Mouse (Mus musculus) embryonic stem cell, embryonic (primary cell): ENCODE measurements around the gene Chchd3.

ENCODE experiments used
- CTCF ChIA-PET, 4 experiments: fragments of 300-600 bp in 2 of 4; fragments of 350-600 bp in 2 of 4; sonication (Branson Sonifier 250); formaldehyde crosslinking; loops; one replicate each; lab custom pipeline; 2022; ENCODE audit warnings: inconsistent platforms in 2 of 4; lab: Charles Lee
- POLR2A ChIA-PET, 4 experiments: fragments of 300-600 bp in 2 of 4; fragments of 350-600 bp in 2 of 4; sonication (Branson Sonifier 250); formaldehyde crosslinking; loops; one replicate each; lab custom pipeline; 2022; ENCODE audit warnings: antibody characterized with exemption in 4 of 4, inconsistent platforms in 1 of 4; lab: Charles Lee

Chchd3 gene

GRCm38 (mm10) chr6:32888894-32889529, 171.0 kb downstream of the Chchd3 start:
- CTCF ChIA-PET: no interaction called here

GRCm38 (mm10) chr6:32878586-32878985, 181.5 kb downstream of the Chchd3 start:
- CTCF ChIA-PET: no interaction called here
- POLR2A ChIA-PET: interaction anchor here in 1 of 4 experiments (1.0 kb wide), 1 partner anchor 9 kb away, joined by 4 read pairs; no protein-coding TSS in a partner anchor

More at GRCm38 (mm10) chr6:32888894-32889529, 171.0 kb downstream of the Chchd3 start:
- POLR2A ChIA-PET: interaction anchor here in 1 of 4 experiments (1.1 kb wide), 1 partner anchor 13 kb away, joined by 3 read pairs; no protein-coding TSS in a partner anchor

GRCm38 (mm10) chr6:32874176-32874575, 185.9 kb downstream of the Chchd3 start:
- ChIA-PET CTCF (no interaction called here), POLR2A (no interaction called here)

GRCm38 (mm10) chr6:32872805-32873204, 187.3 kb downstream of the Chchd3 start:
- ChIA-PET POLR2A (interaction anchor here in 1 of 4 experiments (1.1 kb wide), 1 partner anchor 113 kb away, joined by 3 read pairs; no protein-coding TSS in a partner anchor), CTCF (no interaction called here)

- CTCF ChIA-PET: no interaction called here
- POLR2A ChIA-PET: no interaction called here
Measured at GRCm38 (mm10) chr6:32850960-32851359, 209.1 kb downstream of the Chchd3 start.

- ChIA-PET POLR2A (interaction anchor here in 2 of 4 experiments (0.6 to 2.0 kb wide), 3 partner anchors 12 to 1483 kb away, joined by 3 to 7 read pairs (median 3); no protein-coding TSS in a partner anchor), CTCF (no interaction called here)
Measured at GRCm38 (mm10) chr6:32848974-32849373, 211.1 kb downstream of the Chchd3 start.

GRCm38 (mm10) chr6:32845463-32845862, 214.6 kb downstream of the Chchd3 start:
- ChIA-PET POLR2A (interaction anchor here in 1 of 4 experiments (0.6 to 1.6 kb wide), 3 partner anchors 9 to 239 kb away, joined by 3 to 6 read pairs (median 3); no protein-coding TSS in a partner anchor), CTCF (no interaction called here)

GRCm38 (mm10) chr6:32837939-32838301, 222.1 kb downstream of the Chchd3 start:
- ChIA-PET CTCF (no interaction called here), POLR2A (interaction anchor here (0.6 to 1.6 kb wide), 7 partner anchors 9 to 1311 kb away, joined by 3 to 4 read pairs (median 3); no protein-coding TSS in a partner anchor)

- POLR2A ChIA-PET: interaction anchor here (0.6 to 1.6 kb wide), 13 partner anchors 8 to 1312 kb away, joined by 3 to 7 read pairs (median 3); no protein-coding TSS in a partner anchor
- CTCF ChIA-PET: no interaction called here
Measured at GRCm38 (mm10) chr6:32837165-32837938, 222.7 kb downstream of the Chchd3 start.

- CTCF ChIA-PET: interaction anchor here in 2 of 4 experiments (0.6 kb wide), 3 partner anchors 314 to 1268 kb away, joined by 3 to 9 read pairs (median 4); no protein-coding TSS in a partner anchor
- POLR2A ChIA-PET: no interaction called here
Measured at GRCm38 (mm10) chr6:32823856-32824620, 236.0 kb downstream of the Chchd3 start.

- ChIA-PET CTCF (interaction anchor here in 1 of 4 experiments (0.7 kb wide), 1 partner anchor 991 kb away, joined by 4 read pairs; no protein-coding TSS in a partner anchor), POLR2A (no interaction called here)
Measured at GRCm38 (mm10) chr6:32818961-32819360, 241.1 kb downstream of the Chchd3 start.

GRCm38 (mm10) chr6:32808796-32809195, 251.3 kb downstream of the Chchd3 start:
- CTCF ChIA-PET: no interaction called here
- POLR2A ChIA-PET: interaction anchor here in 1 of 4 experiments (1.5 kb wide), 1 partner anchor 12 kb away, joined by 3 read pairs; no protein-coding TSS in a partner anchor

- POLR2A ChIA-PET: interaction anchor here in 1 of 4 experiments (0.7 to 1.0 kb wide), 2 partner anchors 27 to 421 kb away, joined by 3 to 4 read pairs; no protein-coding TSS in a partner anchor
Measured at GRCm38 (mm10) chr6:32807771-32808170, 252.3 kb downstream of the Chchd3 start.

GRCm38 (mm10) chr6:32803646-32804045, 256.4 kb downstream of the Chchd3 start:
- CTCF ChIA-PET: no interaction called here
- POLR2A ChIA-PET: no interaction called here

More at GRCm38 (mm10) chr6:32807771-32808170, 252.3 kb downstream of the Chchd3 start:
- CTCF ChIA-PET: no interaction called here

- ChIA-PET POLR2A (interaction anchor here in 2 of 4 experiments (0.6 to 1.1 kb wide), 2 partner anchors 36 to 44 kb away, joined by 3 read pairs; no protein-coding TSS in a partner anchor), CTCF (no interaction called here)
Measured at GRCm38 (mm10) chr6:32801776-32802175, 258.3 kb downstream of the Chchd3 start.

- ChIA-PET POLR2A (interaction anchor here in 3 of 4 experiments (0.8 to 1.8 kb wide), 7 partner anchors 10 to 27 kb away, joined by 3 to 7 read pairs (median 3); no protein-coding TSS in a partner anchor), CTCF (interaction anchor here in 1 of 4 experiments (0.7 kb wide), 1 partner anchor 329 kb away, joined by 3 read pairs; no protein-coding TSS in a partner anchor)
Measured at GRCm38 (mm10) chr6:32797525-32797924, 262.5 kb downstream of the Chchd3 start.

- ChIA-PET CTCF (interaction anchor here in 2 of 4 experiments (0.5 to 0.7 kb wide), 2 partner anchors 209 to 1251 kb away, joined by 4 read pairs; no protein-coding TSS in a partner anchor), POLR2A (interaction anchor here in 3 of 4 experiments (0.6 to 1.6 kb wide), 8 partner anchors 8 to 314 kb away, joined by 3 to 8 read pairs (median 4); no protein-coding TSS in a partner anchor)
Measured at GRCm38 (mm10) chr6:32795653-32796500, 264.2 kb downstream of the Chchd3 start.
